Mouse (Mus musculus) retina, adult 2 months (tissue): ENCODE measurements around the gene Qrfp.

Source experiments
- DNase-seq: peaks from one replicate; pipeline ENCODE4 v3.0.0-alpha.2; 2012; ENCODE audit warnings: low read depth, low spot score

Qrfp gene

GRCm38 (mm10) chr2:31815367-31815766 lies 5.0 kb upstream of the Qrfp start:
- DNase-seq, result peak; percentile 23

GRCm38 (mm10) chr2:31814699-31815098 lies 4.3 kb upstream of the Qrfp start:
- DNase-seq, result no peak

GRCm38 (mm10) chr2:31813641-31814040 lies 3.3 kb upstream of the Qrfp start:
- no peak for DNase-seq

- no peak for DNase-seq
These were observed 942 bp upstream of the Qrfp start for GRCm38 (mm10) chr2:31811086-31811958.

- DNase-seq, result no peak
These were observed 1.0 kb downstream of the Qrfp start for GRCm38 (mm10) chr2:31809358-31809740.

GRCm38 (mm10) chr2:31808410-31809357 lies 1.7 kb downstream of the Qrfp start:
- no peak for DNase-seq

- no peak for DNase-seq
These were observed 3.6 kb downstream of the Qrfp start for GRCm38 (mm10) chr2:31806639-31807382.

GRCm38 (mm10) chr2:31803480-31803879 lies 6.9 kb downstream of the Qrfp start:
- no peak for DNase-seq

- DNase-seq, result no peak
These were observed 7.6 kb downstream of the Qrfp start for GRCm38 (mm10) chr2:31802811-31803210.

- DNase-seq, result no peak
These were observed 9.0 kb downstream of the Qrfp start for GRCm38 (mm10) chr2:31801416-31801815.

GRCm38 (mm10) chr2:31796943-31797342 lies 13.4 kb downstream of the Qrfp start:
- DNase-seq, result no peak

GRCm38 (mm10) chr2:31792611-31793010 lies 17.8 kb downstream of the Qrfp start:
- DNase-seq, result no peak

GRCm38 (mm10) chr2:31791260-31791659 lies 19.1 kb downstream of the Qrfp start:
- no peak for DNase-seq

GRCm38 (mm10) chr2:31790728-31791251 lies 19.6 kb downstream of the Qrfp start:
- DNase-seq, result no peak

GRCm38 (mm10) chr2:31789215-31789614 lies 21.2 kb downstream of the Qrfp start:
- DNase-seq, result no peak

GRCm38 (mm10) chr2:31788227-31788626 lies 22.2 kb downstream of the Qrfp start:
- DNase-seq, result no peak

GRCm38 (mm10) chr2:31787029-31787428 lies 23.4 kb downstream of the Qrfp start:
- DNase-seq, result peak; percentile 50

- peak; percentile 56 for DNase-seq
These were observed 25.3 kb downstream of the Qrfp start for GRCm38 (mm10) chr2:31785074-31785473.

- DNase-seq, result no peak
These were observed 27.3 kb downstream of the Qrfp start for GRCm38 (mm10) chr2:31782958-31783602.

GRCm38 (mm10) chr2:31779258-31779657 lies 31.1 kb downstream of the Qrfp start:
- no peak for DNase-seq

- no peak for DNase-seq
These were observed 33.9 kb downstream of the Qrfp start for GRCm38 (mm10) chr2:31776479-31776878.
